Mouse (Mus musculus) layer of hippocampus, adult 9-11 months (tissue): ENCODE data around the gene Vps8.
A peak's percentile ranks its signal among the peaks of the same experiment; 100 is the strongest.

Experiments
- DNase-seq: peaks from one replicate; pipeline ENCODE4 v3.0.0; 2022

Gene Vps8

DNA sequence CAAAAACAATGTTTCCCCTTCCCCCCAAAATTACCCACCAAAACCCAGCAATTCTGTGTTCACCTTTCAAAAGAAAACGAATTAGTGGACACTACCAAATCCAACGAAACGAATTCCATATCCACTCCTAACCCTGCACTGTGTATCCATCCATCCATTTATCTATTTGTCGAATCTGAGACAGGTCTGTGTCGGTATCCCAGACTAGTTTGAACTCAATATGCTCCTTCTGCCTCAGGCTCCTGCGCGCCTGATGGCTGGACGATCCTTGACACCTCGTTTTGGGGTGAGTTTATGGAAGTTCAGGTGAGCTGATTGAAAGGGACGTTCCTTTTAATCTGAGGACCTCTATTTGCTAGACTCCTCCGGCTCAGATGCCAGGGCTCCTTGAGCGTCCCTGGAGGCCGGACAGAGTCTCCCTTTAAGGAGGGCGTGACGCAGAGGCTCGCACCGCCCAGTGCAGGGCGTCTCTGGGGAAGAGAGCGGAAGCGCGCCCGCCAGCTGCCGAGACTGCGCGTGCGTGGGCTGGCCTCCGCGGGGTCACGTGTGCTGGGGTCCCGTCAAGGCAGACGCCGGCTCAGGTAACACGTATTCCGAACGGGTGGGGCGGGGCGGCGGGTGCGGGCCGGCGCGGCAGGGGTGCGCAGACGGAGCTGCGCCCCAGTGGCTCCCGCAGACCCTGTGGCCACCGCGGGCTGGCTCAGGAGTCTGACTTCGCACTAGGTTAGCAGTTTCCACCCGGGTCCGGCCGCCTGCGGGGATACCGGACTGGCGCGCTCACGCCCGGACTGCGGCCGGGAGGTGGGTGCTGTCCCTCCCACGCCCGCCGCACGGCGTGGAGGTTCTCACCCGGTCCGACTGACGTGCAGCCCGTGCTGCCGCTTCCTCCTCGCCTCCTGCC lies at the start of gene Vps8:
TSS of gene Vps8 (plus strand) at position 474 of the 901 bp plus-strand sequence.
- peak; percentile 91 for DNase-seq

DNA sequence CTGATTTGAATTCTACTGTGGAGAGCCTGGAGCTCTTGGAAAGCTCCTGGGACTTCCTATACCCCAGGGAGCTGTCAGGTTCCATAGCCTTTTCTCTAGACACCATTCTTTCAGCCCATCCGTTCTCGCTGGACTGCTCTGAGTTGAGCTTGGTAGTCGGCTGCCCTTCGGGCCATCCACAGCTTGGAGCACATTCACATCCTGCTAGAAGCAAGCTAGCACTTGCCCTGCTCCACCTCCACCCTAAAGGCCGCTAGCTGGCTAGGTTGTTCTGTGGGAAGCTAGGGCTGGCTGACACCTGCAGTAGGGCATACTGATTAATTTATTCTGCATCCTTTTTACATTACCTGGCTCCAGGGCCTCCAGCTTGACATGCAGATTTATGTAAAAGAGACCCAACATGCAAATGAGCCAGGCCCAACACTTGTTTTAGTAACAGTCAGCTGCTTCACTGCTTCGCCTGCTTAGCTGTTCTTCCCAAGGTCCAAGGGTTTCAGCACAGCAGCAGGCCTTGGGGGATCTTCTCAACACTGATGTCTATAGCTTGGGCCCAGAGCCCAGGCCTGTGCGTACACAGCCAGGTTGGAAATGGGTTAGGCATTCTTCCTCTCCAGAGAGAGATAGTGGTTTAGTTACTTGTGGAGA lies 49.5 kb upstream of the Vps8 start:
- peak; percentile 31 for DNase-seq

DNA sequence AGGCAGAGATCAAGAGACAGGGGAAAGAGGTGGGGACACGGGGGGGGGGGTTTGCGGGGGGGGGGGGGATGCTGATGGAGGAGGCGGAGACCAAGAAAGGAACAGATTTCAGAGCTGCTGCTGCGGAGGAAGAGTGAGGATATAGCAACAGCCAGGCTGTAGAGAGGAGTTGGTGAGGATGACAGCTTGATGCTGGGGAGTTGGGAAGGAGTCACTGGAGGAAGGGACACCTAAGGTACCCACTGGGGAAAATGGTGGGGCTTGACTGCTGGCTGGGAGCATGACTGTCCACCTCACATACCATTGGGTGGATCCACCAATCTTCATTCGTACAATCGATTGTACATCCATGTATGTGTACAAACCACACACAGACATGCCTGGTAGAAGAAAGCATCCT lies 48.9 kb upstream of the Vps8 start:
- peak; percentile 41 for DNase-seq

DNA sequence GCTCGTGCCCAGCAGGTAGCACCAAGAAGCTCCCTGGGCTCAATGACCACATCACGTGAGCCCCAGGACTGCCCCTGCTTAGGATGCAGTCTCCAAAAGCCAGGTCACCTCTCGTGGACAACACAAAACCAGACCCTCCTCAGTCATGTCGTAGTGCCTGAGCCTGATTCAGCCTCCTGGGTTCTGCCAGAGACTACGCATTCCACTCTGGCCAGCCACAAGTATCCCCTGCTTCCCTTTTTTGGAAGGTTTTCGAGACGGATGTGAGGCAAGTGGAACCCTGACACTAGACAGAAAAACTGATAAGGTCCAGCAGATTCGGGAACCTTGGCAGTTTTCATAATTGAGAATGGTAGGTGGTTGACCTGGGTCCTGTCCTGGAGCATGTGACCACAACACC lies 47.8 kb upstream of the Vps8 start:
- DNase-seq: no peak

DNA sequence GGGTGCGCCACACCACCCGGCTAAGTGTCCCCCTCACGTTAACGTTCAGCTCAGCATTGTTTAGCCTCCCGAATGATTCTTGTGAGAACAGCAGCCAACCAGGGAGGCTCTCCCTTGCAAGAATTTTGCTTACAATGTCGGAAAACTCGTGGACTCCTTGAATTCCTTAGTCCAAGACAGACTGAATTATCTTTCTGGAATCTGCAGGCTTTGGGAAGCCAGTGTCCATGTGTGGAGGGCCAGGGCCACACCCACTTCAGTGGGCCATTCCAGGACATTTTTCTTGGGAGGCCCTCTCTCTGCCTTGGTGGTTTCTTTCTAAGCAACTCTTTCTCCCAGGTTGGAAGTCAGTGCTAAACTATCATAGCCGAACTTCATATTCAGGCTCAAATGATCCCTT lies 46.6 kb upstream of the Vps8 start:
- DNase-seq: no peak

DNA sequence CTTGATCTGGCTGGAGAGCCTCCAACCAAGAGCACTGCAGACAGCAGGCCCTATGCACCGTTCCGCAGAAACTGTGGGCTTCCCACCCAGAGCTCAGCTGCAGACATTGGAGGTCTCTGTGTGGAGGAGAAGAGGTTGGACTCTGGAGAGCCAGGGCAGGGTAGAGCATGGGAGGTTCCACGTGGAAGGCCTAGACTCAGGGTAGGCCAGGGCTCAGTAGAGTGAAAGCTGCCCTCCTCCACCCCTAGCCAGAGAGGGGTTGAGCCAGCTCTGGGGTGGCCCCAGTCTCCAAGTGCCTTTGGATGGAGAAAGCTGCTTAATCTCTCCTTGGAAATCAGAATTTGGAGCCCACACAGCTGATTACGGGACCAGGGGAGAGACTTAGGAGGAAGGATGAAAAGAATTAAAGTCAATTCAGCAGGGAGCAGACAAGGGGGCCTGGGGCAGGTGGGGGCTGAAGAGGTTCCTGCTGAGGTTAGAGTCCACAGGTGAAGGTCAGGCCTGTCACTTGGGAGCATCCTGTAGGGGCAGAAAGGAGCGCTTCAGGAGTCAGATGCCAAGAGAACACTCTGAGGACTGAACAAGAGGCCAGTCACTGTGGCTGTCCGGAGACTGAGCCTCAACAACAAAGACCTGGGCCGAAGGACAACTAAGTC lies 45.8 kb upstream of the Vps8 start:
- no peak for DNase-seq

DNA sequence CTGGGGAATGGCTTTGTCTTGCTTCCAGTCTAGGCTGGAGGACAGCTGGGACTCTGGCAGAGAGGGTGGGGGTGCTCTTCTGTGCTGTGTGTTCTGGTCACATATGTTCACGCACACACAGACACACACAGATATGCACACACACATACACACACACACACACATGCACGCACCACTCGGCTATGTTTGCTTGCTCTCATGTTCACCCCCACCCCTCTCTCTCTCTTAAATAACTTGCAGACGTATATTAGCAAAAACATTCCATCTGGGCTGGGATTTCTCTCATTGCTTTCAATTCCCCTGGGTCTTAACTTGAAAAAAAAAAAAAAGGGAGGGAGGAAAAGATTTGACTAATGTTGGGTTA lies 45.3 kb upstream of the Vps8 start:
- DNase-seq: no peak

DNA sequence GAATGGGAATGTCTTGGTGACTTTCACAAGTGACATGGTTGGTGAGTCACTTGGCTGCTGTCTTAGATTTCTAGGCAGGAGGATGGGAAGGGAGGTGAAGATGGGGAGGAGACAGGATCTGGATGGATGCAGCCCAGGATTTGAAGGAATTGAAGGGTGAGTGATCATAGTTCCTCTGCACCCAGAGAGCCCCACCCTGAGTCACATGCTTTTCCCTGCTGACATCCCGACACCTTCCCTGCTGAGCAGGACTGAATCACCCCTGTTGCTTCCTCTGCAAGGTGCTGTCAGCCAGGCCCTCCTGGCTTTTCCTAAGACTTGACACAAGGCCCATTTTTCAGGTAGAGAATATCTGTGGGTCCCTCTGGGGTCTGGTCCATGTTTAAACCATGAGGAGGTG lies 41.4 kb upstream of the Vps8 start:
- DNase-seq: no peak

DNA sequence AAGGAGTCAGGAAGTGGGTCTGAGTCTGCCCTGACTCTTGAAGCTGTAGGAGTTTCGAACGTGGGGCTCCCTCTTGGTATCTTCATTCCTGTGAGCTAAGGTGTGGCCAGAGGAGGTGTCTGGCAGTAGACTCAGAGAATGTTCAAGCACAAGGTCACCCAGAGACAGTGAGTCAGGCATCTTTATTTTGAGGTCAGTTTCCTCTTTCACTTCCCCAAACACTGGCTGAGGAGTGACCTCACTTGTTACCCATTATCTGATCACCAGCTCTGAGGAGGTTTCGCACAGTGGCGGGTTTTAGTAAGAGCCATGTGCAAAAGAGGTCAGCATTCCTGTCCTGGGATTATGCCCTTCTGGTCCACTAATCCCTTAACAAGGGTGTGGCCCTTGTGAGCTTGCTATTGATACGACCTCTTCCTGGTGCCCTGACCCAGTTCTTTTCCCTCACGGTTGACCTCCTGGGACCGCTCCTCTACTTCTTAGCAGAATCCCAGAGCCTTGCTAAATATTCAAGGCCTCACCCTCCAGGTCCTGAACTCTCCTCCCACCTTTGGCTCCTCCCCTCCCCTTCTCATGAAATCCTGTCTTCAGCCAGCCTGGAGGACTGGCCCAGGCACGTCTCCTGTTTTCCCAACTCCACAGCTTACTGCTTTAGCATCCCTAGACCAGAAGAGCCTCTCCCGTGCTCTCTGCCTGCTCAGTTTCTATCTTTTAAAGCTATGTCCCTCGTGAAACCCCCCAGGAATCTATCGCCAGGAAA lies 40.6 kb upstream of the Vps8 start:
- DNase-seq: peak; percentile 40

DNA sequence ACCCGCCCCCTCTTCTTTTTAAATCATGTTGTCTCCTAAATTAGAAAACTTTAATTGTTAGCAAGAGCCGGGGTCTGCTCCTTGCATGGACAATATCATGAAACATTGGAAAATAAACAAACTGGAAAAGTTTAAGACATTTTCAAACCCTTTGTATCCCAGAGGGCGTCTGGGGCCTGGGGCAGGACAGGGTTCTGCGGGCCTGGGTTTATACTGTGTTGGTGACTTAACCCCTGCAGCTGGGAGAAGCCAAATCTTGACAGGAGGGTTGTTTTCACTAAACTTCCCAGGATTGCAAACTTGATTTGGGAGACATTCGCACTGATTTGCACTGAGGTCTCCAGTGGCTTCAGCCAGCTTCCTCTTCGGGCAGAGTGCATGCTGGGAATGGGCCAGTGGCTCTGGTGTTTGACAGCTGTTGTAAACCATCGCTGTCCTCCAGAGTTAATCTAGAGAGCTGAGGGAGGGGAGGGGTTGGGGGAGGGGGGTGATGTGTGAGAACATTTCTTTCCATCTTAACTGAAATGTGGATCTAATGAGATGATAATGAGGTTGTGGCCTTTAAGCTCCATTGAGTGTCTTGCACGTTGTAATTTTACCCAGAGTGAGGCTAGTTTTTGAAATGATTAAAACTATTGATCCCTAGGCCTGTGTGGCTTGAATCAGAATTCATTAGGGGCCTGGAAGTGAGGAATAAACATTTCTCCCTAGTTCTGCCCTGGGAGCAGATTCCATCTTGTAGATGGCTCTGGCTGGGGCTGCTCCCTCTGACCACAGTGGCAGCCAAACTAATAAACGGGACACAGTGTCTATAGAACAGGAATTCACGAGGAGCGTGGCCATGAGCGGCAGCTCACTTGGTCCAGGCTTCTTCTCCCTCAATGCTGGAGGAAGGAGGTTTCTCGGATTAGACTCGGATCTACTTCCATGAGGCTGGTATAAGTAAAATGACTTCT lies 36.7 kb upstream of the Vps8 start:
- DNase-seq: no peak

DNA sequence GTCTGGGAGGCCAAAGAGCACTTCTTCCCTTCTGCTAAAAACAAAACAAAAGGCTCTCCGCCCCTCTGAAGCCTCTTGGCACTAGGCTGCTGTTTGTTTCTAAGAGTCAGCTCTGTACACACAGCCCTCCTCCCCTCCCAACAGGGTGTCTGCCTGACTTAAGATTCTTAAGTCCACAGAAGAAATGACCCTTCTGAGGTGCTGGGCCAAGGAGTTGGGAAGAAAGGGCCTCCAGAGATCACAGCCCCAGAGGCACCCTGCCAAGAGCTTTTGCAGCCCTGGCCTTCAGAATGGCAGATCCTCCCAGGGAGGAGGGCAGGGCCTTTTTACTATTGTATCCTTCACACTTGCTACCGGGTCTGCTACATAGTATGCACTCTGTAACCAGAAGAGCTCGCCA lies 33.6 kb upstream of the Vps8 start:
- DNase-seq: no peak

DNA sequence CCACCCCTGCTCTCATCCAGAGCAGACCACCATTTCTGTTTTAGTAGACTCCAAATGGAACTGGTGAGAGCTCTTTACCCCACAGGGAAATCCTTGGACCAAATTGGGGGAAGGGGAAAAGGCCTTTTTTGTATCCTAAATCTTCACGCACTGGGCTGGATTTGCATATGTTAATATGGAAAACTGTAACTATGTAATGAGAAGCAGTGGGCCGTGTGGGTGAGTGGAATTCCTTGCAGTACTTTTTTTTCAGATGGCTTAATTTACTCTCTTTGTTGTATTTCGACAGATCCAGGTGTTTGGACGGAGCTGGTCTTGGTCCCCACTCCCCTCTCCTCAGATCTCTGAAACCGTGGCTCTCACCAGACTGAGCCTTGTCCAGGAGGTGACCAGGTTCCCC lies 32.2 kb upstream of the Vps8 start:
- no peak for DNase-seq

DNA sequence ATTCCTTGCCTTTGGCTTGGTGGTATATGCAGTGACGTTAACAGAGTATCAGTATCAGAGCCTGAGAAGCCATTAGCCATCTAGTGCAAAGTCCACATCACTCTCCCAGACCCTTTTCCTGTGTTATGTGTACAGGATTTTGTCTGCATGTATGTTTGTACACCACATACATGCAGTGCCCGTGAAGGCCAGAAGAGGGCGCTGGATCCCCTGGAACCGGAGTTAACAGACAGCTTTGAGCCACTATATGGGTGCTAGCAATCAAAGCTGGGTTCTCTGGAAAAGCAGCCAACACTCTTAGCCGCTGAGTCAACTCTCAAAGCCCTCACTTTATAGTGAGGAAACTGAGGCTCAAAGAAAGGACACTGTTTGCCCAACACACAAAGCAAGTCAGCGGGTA lies 30.8 kb upstream of the Vps8 start:
- no peak for DNase-seq

DNA sequence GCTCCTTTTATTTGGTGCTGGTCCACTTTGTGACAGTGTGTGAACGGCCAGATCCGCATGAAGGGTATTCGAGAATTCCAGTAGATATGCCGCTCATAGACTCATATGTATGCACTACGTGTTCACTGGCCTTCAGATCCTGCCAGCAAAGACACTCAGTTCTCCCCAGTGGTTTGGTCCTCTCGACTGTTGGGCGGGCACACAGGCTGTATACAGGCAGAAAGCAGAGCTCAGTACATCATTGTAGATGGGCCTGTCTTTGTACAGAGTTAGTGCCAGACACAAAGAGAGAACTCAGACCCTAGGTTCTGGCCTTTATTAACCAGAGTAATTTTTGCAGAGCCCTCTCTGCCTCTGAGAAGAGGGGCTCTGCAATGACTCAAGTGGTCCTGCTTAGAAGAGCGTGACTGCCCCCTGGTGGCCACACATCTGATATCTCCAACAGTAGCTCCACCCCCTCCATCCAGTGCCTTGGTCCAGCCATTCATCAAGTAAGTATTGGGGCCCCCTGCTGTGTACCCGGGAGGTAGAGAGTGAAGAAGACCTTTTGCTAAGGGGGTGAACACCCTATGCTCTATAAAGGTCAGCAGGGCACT lies 30.3 kb upstream of the Vps8 start:
- DNase-seq: peak; percentile 87

DNA sequence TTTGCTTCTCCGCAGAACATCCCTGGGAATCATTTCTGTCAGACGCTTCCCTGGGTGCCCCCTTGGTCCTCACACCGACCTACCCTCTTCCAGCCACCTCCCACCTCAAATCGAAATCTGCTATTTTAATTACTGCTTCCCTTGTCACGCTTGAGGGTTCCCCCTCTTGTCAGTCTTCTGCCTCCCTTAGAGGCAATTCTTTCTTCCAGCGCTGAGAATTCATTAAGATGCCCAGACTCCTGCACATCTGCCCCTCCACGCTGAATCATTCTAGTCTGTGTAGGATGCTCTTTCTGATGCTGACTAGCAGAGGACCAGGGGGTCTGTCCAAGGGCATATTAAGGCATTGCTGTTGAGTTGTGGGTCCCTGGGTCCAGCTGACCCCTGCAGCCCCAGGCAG lies 27.4 kb upstream of the Vps8 start:
- DNase-seq: no peak

DNA sequence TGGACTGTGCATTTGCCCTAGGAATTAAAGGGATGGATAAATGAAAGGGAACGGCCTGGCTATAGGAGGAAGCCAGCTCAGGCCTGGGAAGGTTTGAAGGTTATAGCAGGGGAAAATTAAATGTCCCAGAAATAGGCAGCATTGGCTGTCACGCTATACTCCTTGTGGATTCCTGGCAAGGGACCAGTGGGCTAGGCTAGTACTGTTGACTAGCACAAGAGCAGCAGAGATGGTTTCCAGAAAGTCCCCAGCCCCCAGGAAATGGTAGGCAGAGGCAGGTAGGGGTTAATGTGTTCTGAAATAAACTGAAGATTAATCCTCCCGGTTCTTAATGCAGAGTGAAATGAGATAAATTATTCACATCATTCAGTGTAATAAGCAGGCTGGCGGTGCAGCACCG lies 25.2 kb upstream of the Vps8 start:
- no peak for DNase-seq

DNA sequence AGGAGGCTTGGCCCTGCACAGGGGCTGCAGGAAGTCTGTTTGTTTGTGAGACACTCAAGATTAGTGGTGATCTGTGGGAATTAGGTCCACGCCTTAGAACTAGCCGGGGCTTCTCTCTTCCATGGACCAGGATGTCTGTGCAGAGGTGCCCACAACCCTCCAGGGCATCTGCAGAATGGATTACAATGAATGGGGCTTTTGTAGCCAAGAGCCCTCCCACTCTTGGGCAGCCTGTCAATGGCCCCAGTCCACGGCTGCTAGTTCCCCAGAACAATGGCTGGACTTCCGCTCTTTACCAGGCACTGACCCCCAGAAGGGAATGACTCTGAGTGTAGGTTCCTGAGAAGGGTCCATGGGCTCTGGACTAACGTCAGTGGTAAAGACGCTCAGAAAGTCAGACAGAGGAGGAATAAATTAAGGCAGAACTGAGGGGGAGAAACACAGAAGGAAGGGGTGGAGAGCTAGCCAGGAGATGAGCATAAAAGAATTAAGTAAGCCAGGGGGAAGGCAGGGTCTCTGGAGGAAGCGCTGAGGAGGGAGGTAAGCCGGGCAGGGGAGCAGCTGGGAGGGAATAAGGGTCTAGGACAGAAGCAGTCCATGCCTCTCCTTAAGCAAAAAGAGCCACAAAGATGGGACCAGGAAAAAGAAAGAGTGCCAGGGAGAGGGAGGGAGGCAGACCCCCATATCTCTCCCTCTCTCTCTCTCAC lies 24.4 kb upstream of the Vps8 start:
- DNase-seq: no peak

DNA sequence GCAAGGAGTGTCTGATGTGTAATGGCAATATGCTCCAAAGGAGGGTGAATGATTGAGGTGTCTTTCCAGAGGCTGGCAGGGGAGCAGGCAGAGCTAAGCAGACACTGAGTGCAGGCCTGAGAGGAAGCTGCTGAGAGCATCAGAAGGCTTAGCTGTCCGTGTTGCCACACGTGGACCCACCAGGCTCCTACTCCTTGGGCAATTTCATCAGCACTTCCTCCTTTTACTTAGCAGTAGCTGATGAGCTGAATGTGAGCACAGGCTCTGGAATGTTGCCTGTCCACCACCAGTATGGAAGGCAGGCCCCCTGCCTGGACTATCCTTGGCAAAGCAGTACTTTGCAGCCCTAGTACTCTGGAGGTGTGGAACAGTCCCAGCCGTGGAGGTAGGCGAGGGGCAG lies 23.0 kb upstream of the Vps8 start:
- peak; percentile 17 for DNase-seq

DNA sequence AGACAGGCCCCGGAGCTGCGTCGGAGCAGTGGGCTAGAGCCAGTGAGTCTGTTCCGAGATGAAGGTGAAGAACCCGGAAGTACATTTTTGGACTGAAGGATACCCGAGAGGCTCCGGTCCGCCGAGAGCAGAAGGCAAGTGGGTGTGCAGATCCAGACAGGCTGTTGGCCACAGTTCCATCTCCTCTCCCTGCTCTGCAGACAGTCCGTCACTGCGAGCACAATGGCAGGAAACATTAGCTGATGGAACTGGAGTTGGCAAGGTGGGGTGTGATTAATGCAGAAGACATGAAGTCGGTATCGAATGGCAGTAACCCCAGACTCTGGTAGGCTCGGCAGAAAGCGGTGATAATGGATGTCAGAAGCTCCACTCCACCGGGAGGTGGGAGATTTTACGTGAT lies 20.9 kb upstream of the Vps8 start:
- DNase-seq: peak; percentile 66

DNA sequence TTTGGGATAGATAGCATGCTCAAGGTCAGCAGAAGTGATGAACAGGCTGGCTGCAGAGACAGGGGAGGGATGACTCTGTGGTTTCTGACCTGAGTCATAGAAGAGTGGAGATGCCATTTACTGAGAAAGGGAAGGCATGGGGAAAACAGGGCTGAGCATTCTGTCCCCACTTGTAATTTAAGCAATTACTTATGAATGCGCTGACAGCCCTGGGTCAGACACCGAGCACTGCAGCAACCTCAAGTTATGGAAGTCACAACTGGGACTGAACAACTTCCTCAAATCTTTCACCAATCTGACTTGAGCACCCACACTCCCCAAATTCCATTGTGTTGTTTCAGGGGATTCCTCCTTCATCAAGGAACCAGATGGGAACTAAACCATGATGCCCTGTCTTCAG lies 19.5 kb upstream of the Vps8 start:
- DNase-seq: no peak

DNA sequence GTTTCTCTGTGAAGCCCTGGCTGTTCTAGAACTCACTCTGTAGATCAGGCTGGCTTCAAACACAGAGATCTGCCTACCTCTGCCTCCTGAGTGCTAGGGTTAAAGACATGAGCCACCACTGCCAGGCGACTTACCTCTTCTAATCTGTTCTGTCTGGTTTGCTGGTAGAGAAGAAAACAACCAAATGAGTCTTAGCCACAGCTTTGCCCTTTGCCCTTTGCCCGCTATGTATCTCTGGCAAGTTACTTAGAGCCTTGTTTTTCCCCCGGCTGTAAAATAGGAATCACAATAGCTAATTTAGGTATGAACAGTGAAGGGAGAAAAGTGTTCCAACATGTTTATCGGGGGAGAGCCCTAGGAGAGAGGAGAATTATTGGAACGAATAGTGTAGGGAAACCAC lies 18.3 kb upstream of the Vps8 start:
- DNase-seq: no peak
